Mouse (Mus musculus): ENCODE measurements at regions not wholly inside any gene's neighbourhood (a gene's known extent, or its start where the extent isn't known, plus 50 kb on each side); places are given as distances from the start of the nearest gene placed in this dataset.
A peak's percentile ranks its signal among the peaks of the same experiment; 100 is the strongest.

- DNase-seq (ENCODE audit: low spot score in 2 of 2) = no peak
These were observed 439.9 kb downstream of the Nyap2 start for GRCm38 (mm10) chr1:81516575-81517210.

GRCm38 (mm10) chr1:81520420-81521273 lies 443.9 kb downstream of the Nyap2 start:
- DNase-seq (ENCODE audit: low spot score in 2 of 2) = no peak

GRCm38 (mm10) chr1:81522929-81523328 lies 446.2 kb downstream of the Nyap2 start:
- DNase-seq (ENCODE audit: low spot score in 2 of 2) = no peak

- DNase-seq (ENCODE audit: low spot score in 2 of 2) = no peak
These were observed 449.1 kb downstream of the Nyap2 start for GRCm38 (mm10) chr1:81525821-81526220.

- no peak for DNase-seq (ENCODE audit: low spot score in 2 of 2)
These were observed 461.1 kb downstream of the Nyap2 start for GRCm38 (mm10) chr1:81537836-81538235.

- no peak for DNase-seq (ENCODE audit: low spot score in 2 of 2)
These were observed 463.0 kb downstream of the Nyap2 start for GRCm38 (mm10) chr1:81539591-81540311.

- DNase-seq (ENCODE audit: low spot score in 2 of 2) = no peak
These were observed 472.2 kb downstream of the Nyap2 start for GRCm38 (mm10) chr1:81548906-81549305.

GRCm38 (mm10) chr1:81549706-81550105 lies 473.0 kb downstream of the Nyap2 start:
- no peak for DNase-seq (ENCODE audit: low spot score in 2 of 2)

- no peak for DNase-seq (ENCODE audit: low spot score in 2 of 2)
These were observed 476.0 kb downstream of the Nyap2 start for GRCm38 (mm10) chr1:81552731-81553130.

GRCm38 (mm10) chr1:81576965-81577664 lies 500.4 kb downstream of the Nyap2 start:
- DNase-seq (ENCODE audit: low spot score in 2 of 2) = no peak

GRCm38 (mm10) chr1:81577665-81578201 lies 501.0 kb downstream of the Nyap2 start:
- no peak for DNase-seq (ENCODE audit: low spot score in 2 of 2)

- DNase-seq (ENCODE audit: low spot score in 2 of 2) = no peak
These were observed 504.5 kb downstream of the Nyap2 start for GRCm38 (mm10) chr1:81581208-81581607.

- DNase-seq (ENCODE audit: low spot score in 2 of 2) = no peak
These were observed 511.1 kb downstream of the Nyap2 start for GRCm38 (mm10) chr1:81587780-81588307.

- DNase-seq (ENCODE audit: low spot score in 2 of 2) = no peak
These were observed 514.9 kb downstream of the Nyap2 start for GRCm38 (mm10) chr1:81591623-81592022.

- peak; percentile 6 to 10 for DNase-seq (ENCODE audit: low spot score in 2 of 2)
These were observed 516.8 kb downstream of the Nyap2 start for GRCm38 (mm10) chr1:81593280-81594182.

GRCm38 (mm10) chr1:81594183-81594515 lies 517.4 kb downstream of the Nyap2 start:
- DNase-seq (ENCODE audit: low spot score in 2 of 2) = no peak

- no peak for DNase-seq (ENCODE audit: low spot score in 2 of 2)
These were observed 517.9 kb downstream of the Nyap2 start for GRCm38 (mm10) chr1:81594606-81595005.

GRCm38 (mm10) chr1:81608772-81609171 lies 532.0 kb downstream of the Nyap2 start:
- no peak for DNase-seq (ENCODE audit: low spot score in 2 of 2)

- no peak for DNase-seq (ENCODE audit: low spot score in 2 of 2)
These were observed 542.1 kb downstream of the Nyap2 start for GRCm38 (mm10) chr1:81618880-81619279.

GRCm38 (mm10) chr1:81624141-81624540 lies 547.4 kb downstream of the Nyap2 start:
- no peak for DNase-seq (ENCODE audit: low spot score in 2 of 2)
